In genomic region chr9:43104873-43105663, GRCm38 (mm10) we compare ENCODE assay signal across 7 mouse cellular contexts. TPM values are rescaled to one million over a fixed set of nuclear protein-coding genes. Genes with fewer than 3 reads are reported as not detected.
DNase-seq lines count a peak whose midpoint lies in the region; ATAC-seq lines count a peak whose summit lies in the region.

No protein-coding gene starts in this region.

- H3K36me3 ChIP-seq in forebrain, embryonic 10.5 days (replicated peaks), result peaks cover 6% of the 10 kb centered on the region; the same call in 1 of the 2 replicates
- no peaks in the 10 kb centered on the region for H3K36me3 ChIP-seq in hindbrain, embryonic 11.5 days (ENCODE audit: control insufficient read depth, insufficient read depth, low read length)
- H3K36me3 ChIP-seq in limb, embryonic 11.5 days (ENCODE audit: control insufficient read depth, insufficient read depth, low read length), result no peaks in the 10 kb centered on the region

- peak overlapping the region; percentile 95 for H3K27ac ChIP-seq in forebrain, embryonic 10.5 days
- H3K27ac ChIP-seq in hindbrain, embryonic 11.5 days (ENCODE audit: low read depth, low read length), result peak overlapping the region; percentile 88
- peak overlapping the region; percentile 90 for H3K27ac ChIP-seq in limb, embryonic 11.5 days (replicated peaks; ENCODE audit: low read depth, low read length)

- peak overlapping the region; percentile 88 for H3K4me3 ChIP-seq in forebrain, embryonic 10.5 days
- peak overlapping the region; percentile 91 for H3K4me3 ChIP-seq in hindbrain, embryonic 11.5 days (ENCODE audit: low read depth, low read length)
- peak overlapping the region; percentile 86 for H3K4me3 ChIP-seq in limb, embryonic 11.5 days (ENCODE audit: low read depth, low read length)

- no peaks in the 10 kb centered on the region for H3K9me3 ChIP-seq in forebrain, embryonic 10.5 days
- H3K9me3 ChIP-seq in hindbrain, embryonic 11.5 days (ENCODE audit: control insufficient read depth, low read length), result no peaks in the 10 kb centered on the region
- H3K9me3 ChIP-seq in limb, embryonic 11.5 days (ENCODE audit: control insufficient read depth, low read length), result no peaks in the 10 kb centered on the region

- H3K4me1 ChIP-seq in forebrain, embryonic 10.5 days, result peaks cover 44% of the 10 kb centered on the region
- H3K4me1 ChIP-seq in hindbrain, embryonic 11.5 days (replicated peaks; ENCODE audit: control insufficient read depth, insufficient read depth, low read length), result peaks cover 6% of the 10 kb centered on the region; the same call in 1 of the 2 replicates
- peaks cover 8% of the 10 kb centered on the region; the same call in 1 of the 2 replicates for H3K4me1 ChIP-seq in limb, embryonic 11.5 days (ENCODE audit: control insufficient read depth, insufficient read depth, low read length)

- 0 out of 2 replicates have a peak, but pooled peaks have one; percentile 2 for ATAC-seq in hindbrain, embryonic 11.5 days (ENCODE audit: low FRiP score)
- no peak for ATAC-seq in limb, embryonic 11.5 days (ENCODE audit: insufficient number of reproducible peaks, low FRiP score, low TSS enrichment, low read depth)

- peak overlapping the region; percentile 88 for H3K4me2 ChIP-seq in hindbrain, embryonic 11.5 days (replicated peaks; ENCODE audit: low read depth, low read length)
- peak overlapping the region; percentile 80 for H3K4me2 ChIP-seq in limb, embryonic 11.5 days (ENCODE audit: low read depth, severe bottlenecking)

- peak; percentile 36 for DNase-seq in urinary bladder, adult 2 months (ENCODE audit: low spot score)
- DNase-seq in urinary bladder, postnatal 25 days (ENCODE audit: low spot score), result no peak
- peak; percentile 38 to 69 for DNase-seq in adrenal gland, postnatal 36 days
- peak; percentile 56 for DNase-seq in forebrain, embryonic 10.5 days (ENCODE audit: extremely low spot score, low spot score)
- DNase-seq in hindbrain, embryonic 11.5 days (ENCODE audit: low spot score), result peak; percentile 68
- peak; percentile 58 for DNase-seq in limb, embryonic 11.5 days (ENCODE audit: low spot score)
- peak; percentile 54 for DNase-seq in naive thymus-derived CD4-positive, alpha-beta T cell, adult 2 months (ENCODE audit: low read depth)

- H3K27me3 ChIP-seq in forebrain, embryonic 10.5 days (ENCODE audit: poor library complexity, severe bottlenecking), result no peaks in the 10 kb centered on the region
- no peaks in the 10 kb centered on the region for H3K27me3 ChIP-seq in hindbrain, embryonic 11.5 days (ENCODE audit: control insufficient read depth, insufficient read depth, low read length)
- H3K27me3 ChIP-seq in limb, embryonic 11.5 days (ENCODE audit: control insufficient read depth, insufficient read depth, low read length), result no peaks in the 10 kb centered on the region

- H3K9ac ChIP-seq in hindbrain, embryonic 11.5 days (ENCODE audit: low read depth, low read length), result peak overlapping the region; percentile 90
- H3K9ac ChIP-seq in limb, embryonic 11.5 days (ENCODE audit: low read length), result peak overlapping the region; percentile 97

- 0% methylated on average over 38 of the region's 40 CpGs for WGBS in forebrain, embryonic 10.5 days
- 1% methylated on average over 37 of the region's 40 CpGs for WGBS in hindbrain, embryonic 11.5 days
- under 1% methylated on average over 40 of the region's 40 CpGs for WGBS in limb, embryonic 11.5 days

RNA-seq across cellular contexts. Expression of gene Arhgef12, which starts 2.0 kb away (rescaled TPM):
- polyA plus RNA-seq in urinary bladder, adult 2 months (2012; rRNA removed), result 34.8 and 47.7 TPM in 2 replicates
- total RNA-seq in adrenal gland, postnatal 36 days (2021), result 100 to 1,000 TPM; 122 to 142 TPM
- 7.0 and 9.2 TPM in 2 replicates for polyA plus RNA-seq in forebrain, embryonic 10.5 days (2016; fragmentation: Nextera tagmentation; extraction: Ambion mirVana)
- 11.6 and 22.5 TPM in 2 replicates for polyA plus RNA-seq in hindbrain, embryonic 11.5 days (2014; fragmentation: Nextera tagmentation; extraction: Ambion mirVana)
- 11.5 and 12.3 TPM in 2 replicates for polyA plus RNA-seq in limb, embryonic 11.5 days (2014; fragmentation: Nextera tagmentation; extraction: Ambion mirVana)

RNA-seq across cellular contexts. Expression of gene Tmem136, which starts 11.3 kb away (rescaled TPM):
- polyA plus RNA-seq in urinary bladder, adult 2 months (2012; rRNA removed), result 6.1 and 6.3 TPM in 2 replicates
- 1 to 10 TPM; 4.8 to 8.7 TPM for total RNA-seq in adrenal gland, postnatal 36 days (2021)
- 11.4 and 12.9 TPM in 2 replicates for polyA plus RNA-seq in forebrain, embryonic 10.5 days (2016; fragmentation: Nextera tagmentation; extraction: Ambion mirVana)
- polyA plus RNA-seq in hindbrain, embryonic 11.5 days (2014; fragmentation: Nextera tagmentation; extraction: Ambion mirVana), result 16.9 and 19.2 TPM in 2 replicates
- polyA plus RNA-seq in limb, embryonic 11.5 days (2014; fragmentation: Nextera tagmentation; extraction: Ambion mirVana), result 11.5 and 14.5 TPM in 2 replicates
